Mouse (Mus musculus): ENCODE data around the gene Bnipl. TPM values are rescaled to one million over a fixed set of nuclear protein-coding genes. Genes with fewer than 3 reads are reported as not detected.

Gene Bnipl
- polyA plus RNA-seq, 1 experiment = 4.1 TPM

GRCm38 (mm10) chr3:95267855-95268254 lies 16.9 kb upstream of the Bnipl start:
- TF ChIP-seq EP300 (IDR thresholded peaks at IDR 0.05; ENCODE audit: insufficient read depth, low read depth, low read length) (no peak), POLR2A (IDR thresholded peaks at IDR 0.05; ENCODE audit: insufficient read depth, low read length) (no peak), CTCF (IDR thresholded peaks at IDR 0.05; ENCODE audit: low read depth, low read length) (no peak)
- no peak overlapping the region for H3K9ac ChIP-seq (ENCODE audit: low read depth, poor library complexity, severe bottlenecking)
- no peaks in the 10 kb centered on the region for H3K9me3 ChIP-seq (replicated peaks; ENCODE audit: control insufficient read depth, insufficient read depth, low read length, poor library complexity, severe bottlenecking)
- no peak overlapping the region for H3K4me3 ChIP-seq (ENCODE audit: low read depth, low read length)
- peaks cover 14% of the 10 kb centered on the region for H3K36me3 ChIP-seq (ENCODE audit: control insufficient read depth, insufficient read depth, low read length, poor library complexity, severe bottlenecking)
- peaks cover 8% of the 10 kb centered on the region for H3K4me1 ChIP-seq (ENCODE audit: control insufficient read depth, insufficient read depth, low read length)
- H3K27me3 ChIP-seq (ENCODE audit: control insufficient read depth, insufficient read depth, low read length, poor library complexity, severe bottlenecking) = no peaks in the 10 kb centered on the region
- H3K27ac ChIP-seq (ENCODE audit: insufficient read depth, low read length) = no peak overlapping the region

- no peak overlapping the region for H3K27ac ChIP-seq (ENCODE audit: insufficient read depth, low read length)
- no peak for TF ChIP-seq CTCF (IDR thresholded peaks at IDR 0.05; ENCODE audit: low read depth, low read length)
- TF ChIP-seq EP300 (IDR thresholded peaks at IDR 0.05; ENCODE audit: insufficient read depth, low read depth, low read length) = no peak
- no peak for TF ChIP-seq POLR2A (IDR thresholded peaks at IDR 0.05; ENCODE audit: insufficient read depth, low read length)
- peaks cover 25% of the 10 kb centered on the region for H3K36me3 ChIP-seq (ENCODE audit: control insufficient read depth, insufficient read depth, low read length, poor library complexity, severe bottlenecking)
- no peak overlapping the region for H3K9ac ChIP-seq (ENCODE audit: low read depth, poor library complexity, severe bottlenecking)
- no peaks in the 10 kb centered on the region for H3K27me3 ChIP-seq (ENCODE audit: control insufficient read depth, insufficient read depth, low read length, poor library complexity, severe bottlenecking)
- peaks cover 5% of the 10 kb centered on the region for H3K4me1 ChIP-seq (ENCODE audit: control insufficient read depth, insufficient read depth, low read length)
- no peak overlapping the region for H3K4me3 ChIP-seq (ENCODE audit: low read depth, low read length)
- H3K9me3 ChIP-seq (replicated peaks; ENCODE audit: control insufficient read depth, insufficient read depth, low read length, poor library complexity, severe bottlenecking) = no peaks in the 10 kb centered on the region
These were observed 15.1 kb upstream of the Bnipl start for GRCm38 (mm10) chr3:95266052-95266451.

- H3K9me3 ChIP-seq (replicated peaks; ENCODE audit: control insufficient read depth, insufficient read depth, low read length, poor library complexity, severe bottlenecking) = no peaks in the 10 kb centered on the region
- no peak overlapping the region for H3K27ac ChIP-seq (ENCODE audit: insufficient read depth, low read length)
- H3K4me1 ChIP-seq (ENCODE audit: control insufficient read depth, insufficient read depth, low read length) = peaks cover 5% of the 10 kb centered on the region
- no peaks in the 10 kb centered on the region for H3K27me3 ChIP-seq (ENCODE audit: control insufficient read depth, insufficient read depth, low read length, poor library complexity, severe bottlenecking)
- no peak overlapping the region for H3K4me3 ChIP-seq (ENCODE audit: low read depth, low read length)
- TF ChIP-seq POLR2A (IDR thresholded peaks at IDR 0.05; ENCODE audit: insufficient read depth, low read length) (no peak), CTCF (IDR thresholded peaks at IDR 0.05; ENCODE audit: low read depth, low read length) (no peak), EP300 (IDR thresholded peaks at IDR 0.05; ENCODE audit: insufficient read depth, low read depth, low read length) (no peak)
- no peak overlapping the region for H3K9ac ChIP-seq (ENCODE audit: low read depth, poor library complexity, severe bottlenecking)
- H3K36me3 ChIP-seq (ENCODE audit: control insufficient read depth, insufficient read depth, low read length, poor library complexity, severe bottlenecking) = peaks cover 34% of the 10 kb centered on the region
These were observed 13.7 kb upstream of the Bnipl start for GRCm38 (mm10) chr3:95264724-95265123.

GRCm38 (mm10) chr3:95263089-95263739 lies 12.2 kb upstream of the Bnipl start:
- TF ChIP-seq EP300 (IDR thresholded peaks at IDR 0.05; ENCODE audit: insufficient read depth, low read depth, low read length) (no peak), POLR2A (IDR thresholded peaks at IDR 0.05; ENCODE audit: insufficient read depth, low read length) (no peak), CTCF (IDR thresholded peaks at IDR 0.05; ENCODE audit: low read depth, low read length) (peak; percentile 83)
- Histone ChIP-seq H3K36me3 (ENCODE audit: control insufficient read depth, insufficient read depth, low read length, poor library complexity, severe bottlenecking) (peaks cover 46% of the 10 kb centered on the region), H3K27me3 (ENCODE audit: control insufficient read depth, insufficient read depth, low read length, poor library complexity, severe bottlenecking) (no peaks in the 10 kb centered on the region), H3K4me1 (ENCODE audit: control insufficient read depth, insufficient read depth, low read length) (no peaks in the 10 kb centered on the region), H3K9ac (ENCODE audit: low read depth, poor library complexity, severe bottlenecking) (no peak overlapping the region), H3K27ac (ENCODE audit: insufficient read depth, low read length) (no peak overlapping the region), H3K4me3 (ENCODE audit: low read depth, low read length) (no peak overlapping the region), H3K9me3 (replicated peaks; ENCODE audit: control insufficient read depth, insufficient read depth, low read length, poor library complexity, severe bottlenecking) (no peaks in the 10 kb centered on the region)

GRCm38 (mm10) chr3:95261975-95262374 lies 11.0 kb upstream of the Bnipl start:
- Histone ChIP-seq H3K9ac (ENCODE audit: low read depth, poor library complexity, severe bottlenecking) (no peak overlapping the region), H3K4me1 (ENCODE audit: control insufficient read depth, insufficient read depth, low read length) (no peaks in the 10 kb centered on the region), H3K36me3 (ENCODE audit: control insufficient read depth, insufficient read depth, low read length, poor library complexity, severe bottlenecking) (peaks cover 50% of the 10 kb centered on the region), H3K27ac (ENCODE audit: insufficient read depth, low read length) (no peak overlapping the region), H3K9me3 (replicated peaks; ENCODE audit: control insufficient read depth, insufficient read depth, low read length, poor library complexity, severe bottlenecking) (no peaks in the 10 kb centered on the region), H3K4me3 (ENCODE audit: low read depth, low read length) (no peak overlapping the region), H3K27me3 (ENCODE audit: control insufficient read depth, insufficient read depth, low read length, poor library complexity, severe bottlenecking) (no peaks in the 10 kb centered on the region)
- TF ChIP-seq EP300 (IDR thresholded peaks at IDR 0.05; ENCODE audit: insufficient read depth, low read depth, low read length) (no peak), POLR2A (IDR thresholded peaks at IDR 0.05; ENCODE audit: insufficient read depth, low read length) (no peak), CTCF (IDR thresholded peaks at IDR 0.05; ENCODE audit: low read depth, low read length) (no peak)

- Histone ChIP-seq H3K36me3 (ENCODE audit: control insufficient read depth, insufficient read depth, low read length, poor library complexity, severe bottlenecking) (peaks cover 58% of the 10 kb centered on the region), H3K9me3 (replicated peaks; ENCODE audit: control insufficient read depth, insufficient read depth, low read length, poor library complexity, severe bottlenecking) (no peaks in the 10 kb centered on the region), H3K27me3 (ENCODE audit: control insufficient read depth, insufficient read depth, low read length, poor library complexity, severe bottlenecking) (no peaks in the 10 kb centered on the region), H3K9ac (ENCODE audit: low read depth, poor library complexity, severe bottlenecking) (no peak overlapping the region), H3K4me1 (ENCODE audit: control insufficient read depth, insufficient read depth, low read length) (no peaks in the 10 kb centered on the region), H3K27ac (ENCODE audit: insufficient read depth, low read length) (no peak overlapping the region), H3K4me3 (ENCODE audit: low read depth, low read length) (no peak overlapping the region)
- no peak for TF ChIP-seq POLR2A (IDR thresholded peaks at IDR 0.05; ENCODE audit: insufficient read depth, low read length)
- no peak for TF ChIP-seq CTCF (IDR thresholded peaks at IDR 0.05; ENCODE audit: low read depth, low read length)
- TF ChIP-seq EP300 (IDR thresholded peaks at IDR 0.05; ENCODE audit: insufficient read depth, low read depth, low read length) = no peak
These were observed 5.9 kb upstream of the Bnipl start for GRCm38 (mm10) chr3:95256931-95257330.
